Mouse (Mus musculus) midbrain, postnatal 0 days (tissue): Measurements from ENCODE around the gene Syna. TPM values are rescaled to one million over a fixed set of nuclear protein-coding genes. Genes with fewer than 3 reads are reported as not detected.

Experiments
- ATAC-seq: fragments of 200-750 bp; cut with Nextera tagmentation; 2 replicates; pipeline ENCODE4 v1.8.0; 2017; ENCODE audit warnings: moderate number of reproducible peaks, mild to moderate bottlenecking, moderate TSS enrichment, moderate library complexity; ENCODE audit not compliant: low FRiP score
- DNase-seq: peaks from one replicate; pipeline ENCODE4 v3.0.0-alpha.2; 2015; ENCODE audit warnings: low spot score
- H3K27ac ChIP-seq: fragments of 300-500 bp; sonication (generic); 2 replicates; pipeline ENCODE4 v1.5.1; 2014; ENCODE audit warnings: low read depth, mild to moderate bottlenecking, low read length, mixed read lengths
- H3K27me3 ChIP-seq: fragments of 300-500 bp; sonication (generic); 2 replicates; pipeline ENCODE4 v1.6.1; 2014; ENCODE audit warnings: low read length, control low read depth, mixed read lengths; ENCODE audit not compliant: insufficient read depth
- H3K36me3 ChIP-seq: fragments of 300-500 bp; sonication (generic); 2 replicates; pipeline ENCODE4 v1.6.1; 2014; ENCODE audit warnings: low read length, control low read depth, mixed read lengths; ENCODE audit not compliant: insufficient read depth
- H3K4me1 ChIP-seq: fragments of 300-500 bp; sonication (generic); 2 replicates; pipeline ENCODE4 v1.6.1; 2014; ENCODE audit warnings: mild to moderate bottlenecking, control low read depth, antibody characterized with exemption, low read length, mixed read lengths; ENCODE audit not compliant: insufficient read depth
- H3K4me2 ChIP-seq: fragments of 300-500 bp; sonication (generic); 2 replicates; pipeline ENCODE4 v1.6.1; 2014; ENCODE audit warnings: low read depth, mild to moderate bottlenecking, low read length, mixed read lengths; ENCODE audit not compliant: poor library complexity, severe bottlenecking
- H3K4me3 ChIP-seq: fragments of 300-500 bp; sonication (generic); 2 replicates; pipeline ENCODE4 v1.5.1; 2014; ENCODE audit warnings: low read depth, mild to moderate bottlenecking, low read length, moderate library complexity
- H3K9ac ChIP-seq: fragments of 300-500 bp; sonication (generic); replicated peaks from 2 replicates; pipeline ENCODE4 v1.6.1; 2014; ENCODE audit warnings: mild to moderate bottlenecking, low read length, moderate library complexity, mixed read lengths; ENCODE audit not compliant: poor library complexity, severe bottlenecking
- H3K9me3 ChIP-seq: fragments of 300-500 bp; sonication (generic); 2 replicates; pipeline ENCODE4 v1.6.1; 2016; ENCODE audit warnings: low read length, control low read depth
- CTCF ChIP-seq: IDR thresholded peaks from 2 replicates; pipeline ENCODE4 v1.5.1; 2016; ENCODE audit warnings: antibody characterized with exemption, mild to moderate bottlenecking
- WGBS: fragments of 180-500 bp; shearing (Covaris S2); extraction: QIAGEN DNeasy Blood & Tissue Kit; methylation state at CpG from one replicate; pipeline ENCODE4 v1.1.7; 2014; 5-methylcytosine and 5-hydroxymethylcytosine counted together
- polyA plus RNA-seq: library from polyadenylated mRNA; unstranded; fragments of >200 nt; fragmentation: Nextera tagmentation; extraction: Ambion mirVana; gene quantifications from 2 replicates; pipeline ENCODE4 v1.2.1, GENCODE M21; 2015
- total RNA-seq: library from RNA; depleted of rRNA; stranded (reverse); fragments of >200 nt; gene quantifications from 2 replicates; pipeline ENCODE4 v1.2.3, GENCODE M21; 2014

Syna gene
- total and polyA plus RNA-seq, 2 experiments from 2014 or later: 1.1 TPM; not detected in 1

- Histone ChIP-seq H3K9ac (no peak overlapping the region), H3K4me3 (no peak overlapping the region), H3K4me2 (no peak overlapping the region), H3K4me1 (no peaks in the 10 kb centered on the region), H3K27ac (no peak overlapping the region), H3K9me3 (no peaks in the 10 kb centered on the region), H3K36me3 (no peaks in the 10 kb centered on the region), H3K27me3 (no peaks in the 10 kb centered on the region)
- ATAC-seq: no peak
- TF ChIP-seq CTCF: no peak
- WGBS: 81% methylated on average over 16 of the region's 16 CpGs
- DNase-seq: no peak
These were observed 640 bp upstream of the Syna start for GRCm38 (mm10) chr5:134560450-134561171.

- no peaks in the 10 kb centered on the region for H3K9me3 ChIP-seq
- no peaks in the 10 kb centered on the region for H3K27me3 ChIP-seq
- DNase-seq (peak; percentile 70), ATAC-seq (no peak)
- peak overlapping the region; percentile 28 for H3K4me2 ChIP-seq
- no peak for TF ChIP-seq CTCF
- H3K9ac ChIP-seq: no peak overlapping the region
- H3K4me3 ChIP-seq: no peak overlapping the region
- 14% methylated on average over 20 of the region's 20 CpGs for WGBS
- no peaks in the 10 kb centered on the region for H3K36me3 ChIP-seq
- H3K4me1 ChIP-seq: peaks cover 14% of the 10 kb centered on the region; the same call in 1 of the 2 replicates
- no peak overlapping the region for H3K27ac ChIP-seq
These were observed 4.4 kb downstream of the Syna start for GRCm38 (mm10) chr5:134555463-134556164.

DNA sequence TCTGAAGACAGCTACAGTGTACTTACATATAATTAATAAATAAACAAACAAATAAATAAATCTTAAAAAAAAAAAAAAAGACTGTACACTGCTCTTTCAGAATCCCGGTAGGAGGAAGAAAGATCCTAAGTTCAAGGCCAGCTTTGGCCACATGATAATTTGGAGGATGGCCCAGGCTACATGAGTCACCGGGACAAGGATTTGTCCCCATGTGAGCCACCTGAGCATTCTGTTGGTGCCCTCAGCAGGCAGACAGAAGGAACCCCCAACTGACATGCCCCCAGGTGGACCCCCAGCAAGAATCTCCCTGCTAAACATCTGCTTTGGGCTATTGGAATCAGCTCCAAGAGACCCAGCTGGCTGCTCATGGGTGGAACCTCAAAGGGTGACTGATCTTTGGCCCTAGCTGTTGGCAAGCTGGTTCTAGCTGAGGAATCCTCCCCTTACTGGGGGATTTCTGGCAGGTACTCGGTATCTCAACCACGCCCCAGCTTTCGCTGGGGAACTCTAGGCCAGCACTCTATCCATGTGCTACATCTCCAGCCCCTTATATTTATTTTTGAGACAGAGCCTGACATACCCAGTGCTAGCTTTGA, 5.9 kb downstream of the Syna start:
- Histone ChIP-seq H3K36me3 (no peaks in the 10 kb centered on the region), H3K9ac (no peak overlapping the region), H3K27me3 (no peaks in the 10 kb centered on the region), H3K4me1 (peaks cover 18% of the 10 kb centered on the region; the same call in 1 of the 2 replicates), H3K27ac (no peak overlapping the region), H3K4me3 (no peak overlapping the region), H3K9me3 (no peaks in the 10 kb centered on the region), H3K4me2 (no peak overlapping the region)
- TF ChIP-seq CTCF: no peak
- DNase-seq (no peak), ATAC-seq (no peak)
- WGBS: 92% methylated on average over 5 of the region's 5 CpGs

GRCm38 (mm10) chr5:134552110-134552972, 7.6 kb downstream of the Syna start, which contains the start of gene Clip2:
Gene Clip2 (minus strand): TSS chr5:134552434.
- no peaks in the 10 kb centered on the region for H3K27me3 ChIP-seq
- DNase-seq (peak; percentile 99), ATAC-seq (peak; percentile 93)
- peak within 1 kb of the TSS; percentile 81 for H3K9ac ChIP-seq
- under 1% methylated on average over 52 of the region's 61 CpGs for WGBS
- H3K4me3 ChIP-seq: peak within 1 kb of the TSS; percentile 94
- peaks cover 21% of the 10 kb centered on the region; the same call in 1 of the 2 replicates for H3K4me1 ChIP-seq
- no peaks in the 10 kb centered on the region for H3K36me3 ChIP-seq
- H3K4me2 ChIP-seq: peak within 1 kb of the TSS; percentile 89
- TF ChIP-seq CTCF: peak; percentile 39
- no peaks in the 10 kb centered on the region for H3K9me3 ChIP-seq
- H3K27ac ChIP-seq: peak within 1 kb of the TSS; percentile 89

DNA sequence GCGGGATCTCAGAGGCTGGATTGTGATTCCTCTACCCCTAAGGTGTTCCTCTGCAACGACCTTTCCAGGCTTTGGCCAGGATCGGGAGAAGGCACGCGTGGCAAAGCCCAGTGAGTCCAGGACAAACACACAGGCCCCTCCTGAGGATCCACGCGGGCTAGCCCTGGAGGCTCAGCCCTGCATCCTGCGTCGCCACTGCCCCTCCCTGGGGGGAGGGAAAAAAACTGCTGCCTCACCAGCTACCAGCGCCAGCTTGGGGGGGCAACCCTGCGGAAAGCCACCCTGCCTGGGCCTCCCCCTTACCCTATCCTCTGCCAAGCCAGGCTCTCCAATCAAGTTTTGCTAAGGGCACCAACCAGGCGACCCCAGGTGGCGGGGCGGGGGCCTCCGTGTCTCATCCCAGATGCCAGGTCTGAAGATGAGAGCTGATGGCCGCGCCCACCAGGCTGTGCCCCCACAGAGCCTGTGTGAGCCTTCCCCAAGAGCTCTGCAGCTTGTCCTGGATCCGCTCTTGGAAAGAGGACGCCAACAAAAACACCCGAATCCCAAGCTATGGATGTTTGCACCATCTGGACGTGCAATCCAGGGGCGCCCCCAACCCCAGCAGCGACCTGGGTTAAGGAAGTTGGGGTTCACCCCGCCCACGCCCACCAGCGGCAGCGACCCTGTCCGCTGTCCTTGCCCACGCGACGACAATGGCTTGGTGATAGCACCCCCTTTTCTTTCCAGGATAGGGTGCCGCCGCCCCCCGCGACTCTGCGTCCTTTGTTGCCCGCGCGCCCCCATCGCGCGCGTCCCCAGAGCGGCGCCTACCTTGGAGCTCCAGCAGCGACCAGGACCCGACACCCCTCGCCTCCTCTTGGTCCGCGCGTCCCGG, 8.5 kb downstream of the Syna start:
- H3K9me3 ChIP-seq: no peaks in the 10 kb centered on the region
- TF ChIP-seq CTCF: no peak
- H3K27me3 ChIP-seq: no peaks in the 10 kb centered on the region
- no peaks in the 10 kb centered on the region for H3K36me3 ChIP-seq
- H3K4me3 ChIP-seq: peak overlapping the region; percentile 94
- H3K9ac ChIP-seq: peak overlapping the region; percentile 81
- peaks cover 24% of the 10 kb centered on the region; the same call in 1 of the 2 replicates for H3K4me1 ChIP-seq
- ATAC-seq: peak; percentile 35; the same call in 1 of the 2 replicates
- peak; percentile 78 for DNase-seq
- peak overlapping the region; percentile 89 for H3K27ac ChIP-seq
- peak overlapping the region; percentile 89 for H3K4me2 ChIP-seq
- 1% methylated on average over 48 of the region's 52 CpGs for WGBS
